Mouse (Mus musculus) forebrain, embryonic 11.5 days (tissue): ENCODE results near the gene Wdfy4. TPM values are rescaled to one million over a fixed set of nuclear protein-coding genes. Genes with fewer than 3 reads are reported as not detected.

Experiments
- ATAC-seq: fragments of 200-750 bp; cut with Nextera tagmentation; replicated peaks from 2 replicates; pipeline ENCODE4 v1.8.0; 2017; ENCODE audit warnings: moderate TSS enrichment; ENCODE audit not compliant: low FRiP score
- DNase-seq: peaks from one replicate; pipeline ENCODE4 v3.0.0-alpha.2; 2017; ENCODE audit warnings: low spot score
- H3K27ac ChIP-seq: fragments of 300-500 bp; sonication (generic); 2 replicates; pipeline ENCODE4 v1.5.1; 2014; ENCODE audit warnings: low read depth, low read length
- H3K27me3 ChIP-seq: fragments of 300-500 bp; sonication (generic); 2 replicates; pipeline ENCODE4 v1.6.1; 2014; ENCODE audit warnings: mild to moderate bottlenecking, low read length, mixed read lengths; ENCODE audit not compliant: control insufficient read depth, insufficient read depth
- H3K36me3 ChIP-seq: fragments of 300-500 bp; sonication (generic); 2 replicates; pipeline ENCODE4 v1.6.1; 2014; ENCODE audit warnings: mild to moderate bottlenecking, low read length, moderate library complexity, mixed read lengths; ENCODE audit not compliant: control insufficient read depth, insufficient read depth
- H3K4me1 ChIP-seq: fragments of 300-500 bp; sonication (generic); replicated peaks from 2 replicates; pipeline ENCODE4 v1.6.1; 2014; ENCODE audit warnings: low read length, mixed read lengths; ENCODE audit not compliant: control insufficient read depth, insufficient read depth
- H3K4me2 ChIP-seq: fragments of 300-500 bp; sonication (generic); 2 replicates; pipeline ENCODE4 v1.6.1; 2014; ENCODE audit warnings: low read depth, mild to moderate bottlenecking, low read length, moderate library complexity, mixed read lengths; ENCODE audit not compliant: severe bottlenecking
- H3K4me3 ChIP-seq: fragments of 300-500 bp; sonication (generic); 2 replicates; pipeline ENCODE4 v1.5.1; 2014; ENCODE audit warnings: low read depth, low read length
- H3K9ac ChIP-seq: fragments of 300-500 bp; sonication (generic); 2 replicates; pipeline ENCODE4 v1.6.1; 2014; ENCODE audit warnings: low read length
- H3K9me3 ChIP-seq: fragments of 300-500 bp; sonication (generic); 2 replicates; pipeline ENCODE4 v1.6.1; 2016; ENCODE audit warnings: low read length, mixed read lengths; ENCODE audit not compliant: control insufficient read depth
- WGBS: fragments of 180-500 bp; shearing (Covaris S2); extraction: QIAGEN DNeasy Blood & Tissue Kit; methylation state at CpG from one replicate; pipeline ENCODE4 v1.1.7; 2014; 5-methylcytosine and 5-hydroxymethylcytosine counted together
- polyA plus RNA-seq: library from polyadenylated mRNA; unstranded; fragments of >200 nt; fragmentation: Nextera tagmentation; extraction: Ambion mirVana; gene quantifications from 2 replicates; pipeline ENCODE4 v1.2.1, GENCODE M21; 2014

The Wdfy4 gene
- polyA plus RNA-seq, 1 experiment from 2014 or later: 0.15 TPM

DNA sequence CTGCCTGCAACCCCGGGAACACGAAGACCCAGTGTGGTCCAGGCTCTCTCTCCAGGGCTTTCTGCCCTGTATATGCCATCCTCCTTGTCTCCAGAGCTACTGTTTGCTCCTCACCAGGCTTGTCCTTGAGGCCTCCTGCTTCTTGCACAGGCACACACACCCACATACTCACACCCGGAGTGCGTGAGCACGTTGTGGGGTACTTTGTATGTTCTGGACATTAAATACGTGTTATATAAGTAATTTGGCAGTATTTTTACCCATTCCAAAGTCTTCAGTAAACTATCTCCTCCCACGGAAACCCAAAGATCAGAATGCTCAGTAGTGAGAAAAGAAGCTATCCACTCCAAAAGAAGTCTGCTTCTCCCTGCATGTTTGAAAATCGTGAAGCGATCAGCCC, 261.4 kb downstream of the Wdfy4 start:
- ATAC-seq (no peak), DNase-seq (no peak)
- Histone ChIP-seq H3K9me3 (no peaks in the 10 kb centered on the region), H3K9ac (no peak overlapping the region), H3K36me3 (no peaks in the 10 kb centered on the region), H3K27ac (no peak overlapping the region), H3K4me2 (no peak overlapping the region), H3K4me3 (no peak overlapping the region), H3K4me1 (no peaks in the 10 kb centered on the region), H3K27me3 (no peaks in the 10 kb centered on the region)
- 90% methylated on average over 9 of the region's 9 CpGs for WGBS

DNA sequence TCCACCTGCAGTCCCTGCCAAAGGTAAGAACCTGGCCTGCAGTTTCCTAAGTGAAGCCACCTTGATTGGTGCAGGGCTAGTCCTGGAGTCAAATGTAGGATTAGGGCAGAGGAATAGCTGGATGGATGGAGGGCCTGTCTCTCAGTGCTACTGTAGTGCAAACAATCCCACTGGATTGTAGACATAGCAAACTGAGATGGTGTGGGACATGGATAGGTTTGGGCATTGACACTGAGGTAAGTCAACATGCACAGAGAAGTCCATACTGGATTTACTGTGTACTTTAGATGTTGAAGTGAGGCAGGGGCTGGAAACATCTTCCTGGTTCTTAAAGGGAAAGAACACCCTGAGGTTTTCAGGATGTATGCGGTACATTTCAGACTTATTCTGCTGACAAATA, 267.4 kb downstream of the Wdfy4 start:
- 97% methylated on average over 1 of the region's 1 CpGs for WGBS
- Histone ChIP-seq H3K9me3 (no peaks in the 10 kb centered on the region), H3K27me3 (no peaks in the 10 kb centered on the region), H3K27ac (no peak overlapping the region), H3K4me3 (no peak overlapping the region), H3K4me1 (no peaks in the 10 kb centered on the region), H3K9ac (no peak overlapping the region), H3K36me3 (no peaks in the 10 kb centered on the region), H3K4me2 (no peak overlapping the region)
- no peak for DNase-seq
- no peak for ATAC-seq

GRCm38 (mm10) chr14:32915360-32915759, 269.9 kb downstream of the Wdfy4 start:
- WGBS: 42% methylated on average over 2 of the region's 2 CpGs

DNA sequence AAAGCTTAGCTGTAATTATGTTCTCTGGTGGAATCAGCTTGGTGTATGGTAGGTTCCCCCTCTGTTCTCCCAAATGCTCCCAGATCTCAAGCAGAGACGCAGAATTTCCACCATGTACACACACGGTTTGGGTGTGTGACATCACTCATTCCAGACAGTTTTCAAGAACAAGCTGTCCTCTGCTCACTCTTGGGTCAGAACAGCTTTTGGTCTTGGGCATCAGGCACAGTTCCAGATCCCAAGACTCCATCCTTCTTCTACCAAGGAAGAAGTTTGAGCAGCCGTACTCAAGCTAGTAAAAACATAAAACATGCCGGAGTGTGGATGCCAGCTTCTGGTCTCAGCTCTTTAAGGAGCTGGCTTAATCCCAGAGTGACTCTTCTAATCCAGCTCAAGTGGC, 274.1 kb downstream of the Wdfy4 start:
- H3K4me2 ChIP-seq: no peak overlapping the region
- no peaks in the 10 kb centered on the region for H3K9me3 ChIP-seq
- no peaks in the 10 kb centered on the region for H3K36me3 ChIP-seq
- H3K4me3 ChIP-seq: no peak overlapping the region
- 90% methylated on average over 4 of the region's 4 CpGs for WGBS
- ATAC-seq: no peak
- no peaks in the 10 kb centered on the region for H3K27me3 ChIP-seq
- no peaks in the 10 kb centered on the region for H3K4me1 ChIP-seq
- H3K27ac ChIP-seq: no peak overlapping the region
- no peak overlapping the region for H3K9ac ChIP-seq
- no peak for DNase-seq

More at GRCm38 (mm10) chr14:32915360-32915759, 269.9 kb downstream of the Wdfy4 start:
- H3K36me3 ChIP-seq: no peaks in the 10 kb centered on the region
- DNase-seq: no peak
- H3K4me2 ChIP-seq: no peak overlapping the region
- no peaks in the 10 kb centered on the region for H3K9me3 ChIP-seq
- ATAC-seq: no peak
- no peak overlapping the region for H3K4me3 ChIP-seq
- no peak overlapping the region for H3K27ac ChIP-seq
- H3K9ac ChIP-seq: no peak overlapping the region
- no peaks in the 10 kb centered on the region for H3K27me3 ChIP-seq
- no peaks in the 10 kb centered on the region for H3K4me1 ChIP-seq

Other genes starting within 250 kb of the Wdfy4 start
- 0.35 TPM in 1 of 2 replicates, not detected in the other for gene Lrrc18, start 194.1 kb downstream of the Wdfy4 start, polyA plus RNA-seq
- 1.4 and 1.8 TPM in 2 replicates for gene Arhgap22, start 28.5 kb upstream of the Wdfy4 start, polyA plus RNA-seq